Mouse (Mus musculus) hindbrain, embryonic 10.5 days (tissue): ENCODE measurements around the gene Deaf1. TPM values are rescaled to one million over a fixed set of nuclear protein-coding genes. Genes with fewer than 3 reads are reported as not detected.

Source experiments
- DNase-seq: peaks from one replicate; pipeline ENCODE4 v3.0.0-alpha.2; 2017; ENCODE audit warnings: low spot score
- H3K27ac ChIP-seq: fragments of 300-500 bp; sonication (generic); 2 replicates; pipeline ENCODE4 v1.5.1; 2016; ENCODE audit warnings: mild to moderate bottlenecking, moderate library complexity
- H3K27me3 ChIP-seq: fragments of 300-500 bp; sonication (generic); 2 replicates; pipeline ENCODE4 v1.6.1; 2016; ENCODE audit warnings: mild to moderate bottlenecking; ENCODE audit not compliant: poor library complexity, insufficient read depth, severe bottlenecking
- H3K36me3 ChIP-seq: fragments of 300-500 bp; sonication (generic); 2 replicates; pipeline ENCODE4 v1.6.1; 2016; ENCODE audit warnings: mild to moderate bottlenecking, moderate library complexity
- H3K4me1 ChIP-seq: fragments of 300-500 bp; sonication (generic); replicated peaks from 2 replicates; pipeline ENCODE4 v1.6.1; 2016; ENCODE audit warnings: mild to moderate bottlenecking
- H3K4me3 ChIP-seq: fragments of 300-500 bp; sonication (generic); 2 replicates; pipeline ENCODE4 v1.5.1; 2016; ENCODE audit warnings: mild to moderate bottlenecking, moderate library complexity
- H3K9me3 ChIP-seq: fragments of 300-500 bp; sonication (generic); 2 replicates; pipeline ENCODE4 v1.6.1; 2016; ENCODE audit warnings: mild to moderate bottlenecking, moderate library complexity
- WGBS: fragments of 180-500 bp; shearing (Covaris S2); methylation state at CpG from one replicate; pipeline ENCODE4 v1.1.7; 2016; 5-methylcytosine and 5-hydroxymethylcytosine counted together
- polyA plus RNA-seq: library from polyadenylated mRNA; unstranded; fragments of >200 nt; fragmentation: Nextera tagmentation; extraction: Ambion mirVana; gene quantifications from 2 replicates; pipeline ENCODE4 v1.2.1, GENCODE M21; 2016

Deaf1 gene
- polyA plus RNA-seq, 1 experiment from 2014 or later: 71.6 TPM

DNA sequence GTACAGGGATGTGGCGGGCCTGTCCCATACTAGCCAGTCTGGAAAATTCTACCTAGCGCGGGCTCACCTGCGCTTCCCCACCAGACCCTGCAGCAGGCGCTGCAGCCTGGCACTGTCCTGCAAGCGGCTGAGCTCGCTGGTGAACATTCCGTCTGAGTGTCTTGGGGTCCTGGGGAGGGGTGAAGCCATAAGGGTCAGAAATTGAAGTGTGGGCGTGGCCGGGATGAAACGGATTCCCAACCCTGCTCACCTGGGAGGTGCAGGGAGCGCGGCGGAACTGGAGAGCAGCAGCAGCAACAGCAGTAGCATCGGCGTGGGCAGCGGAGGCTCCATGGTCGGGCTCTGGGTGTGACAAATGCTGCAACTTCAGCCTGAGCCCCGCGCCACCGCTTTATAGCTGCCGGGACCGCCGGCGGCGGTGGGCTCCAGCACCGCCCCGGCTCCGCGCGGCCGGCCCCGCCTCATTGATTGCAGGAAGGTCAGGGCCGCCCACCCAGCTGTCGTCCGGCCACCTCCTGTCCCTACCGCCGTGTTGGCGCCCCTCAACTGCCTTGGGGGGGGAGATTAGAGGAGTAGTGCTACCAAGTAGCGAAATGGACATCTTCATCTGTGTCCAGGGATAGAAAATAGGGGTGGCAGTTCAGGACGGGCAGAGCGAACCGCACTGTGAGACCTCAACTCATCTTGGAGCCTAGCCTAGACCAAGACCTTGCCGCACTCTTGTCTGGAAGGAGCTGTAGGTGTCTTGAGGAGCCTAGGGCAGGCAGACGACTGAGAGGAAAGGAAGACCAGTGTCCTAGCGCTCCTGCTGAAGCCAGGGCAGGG is 48.5 kb downstream of the Deaf1 start, which contains the start of gene Sct:
Gene Sct, minus strand, starts transcription at position 368 of the 825 bp plus-strand sequence.
- H3K9me3 ChIP-seq: no peaks in the 10 kb centered on the region
- WGBS: 2% methylated on average over 46 of the region's 46 CpGs
- DNase-seq: peak; percentile 66
- H3K27ac ChIP-seq: peak within 1 kb of the TSS; percentile 77
- no peaks in the 10 kb centered on the region for H3K36me3 ChIP-seq
- peaks cover 47% of the 10 kb centered on the region for H3K27me3 ChIP-seq
- H3K4me3 ChIP-seq: peak within 1 kb of the TSS; percentile 57
- peaks cover 43% of the 10 kb centered on the region for H3K4me1 ChIP-seq

DNA sequence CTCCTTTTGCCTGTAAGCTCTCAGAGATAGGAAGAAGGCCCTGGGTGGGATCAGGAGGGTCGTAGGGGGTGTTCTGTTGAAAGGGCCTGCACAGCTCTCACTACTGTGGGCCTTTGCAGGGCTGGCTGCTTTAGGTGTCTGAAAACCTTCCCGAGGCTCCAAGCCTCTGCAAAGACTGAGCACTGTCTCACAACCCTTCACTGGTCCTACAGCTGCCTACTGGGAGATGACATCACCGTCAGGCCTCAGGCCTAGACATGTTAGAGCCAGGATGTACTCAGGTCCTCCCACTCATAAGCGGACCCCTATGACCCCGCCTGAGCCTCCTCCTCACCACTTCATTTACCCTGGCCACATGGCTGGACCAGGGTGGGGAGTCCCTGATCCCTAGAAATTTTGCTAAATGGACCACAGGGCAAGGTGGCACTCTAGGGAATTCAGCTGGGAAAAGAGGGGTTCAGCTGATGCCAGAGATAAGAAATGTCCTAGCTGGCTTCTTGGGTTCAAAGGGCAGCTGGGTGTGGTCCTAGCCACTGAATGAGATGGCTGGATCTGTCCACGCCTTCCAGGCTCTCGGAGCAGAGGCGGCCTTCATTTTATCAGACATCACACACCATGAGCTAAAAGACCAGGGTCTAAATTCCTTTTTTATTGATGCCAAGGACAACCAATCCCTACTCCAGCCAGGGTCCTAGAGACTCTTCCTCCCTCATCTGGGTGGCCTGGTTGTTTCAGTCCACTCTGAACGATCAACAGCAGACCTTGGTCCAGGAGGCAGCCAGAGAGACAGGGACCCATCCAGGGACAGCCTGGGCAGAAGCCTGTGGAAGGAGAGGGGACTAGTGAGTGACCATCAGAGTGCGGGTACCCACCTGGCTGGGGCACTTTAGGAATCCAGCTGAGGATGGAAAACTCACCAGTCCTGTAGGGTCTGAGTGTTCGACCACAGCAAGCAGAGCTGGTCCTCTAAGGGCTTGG is 49.5 kb downstream of the Deaf1 start:
- H3K27ac ChIP-seq: peak overlapping the region; percentile 77; the same call in 1 of the 2 replicates
- peaks cover 43% of the 10 kb centered on the region for H3K4me1 ChIP-seq
- peaks cover 47% of the 10 kb centered on the region for H3K27me3 ChIP-seq
- 77% methylated on average over 11 of the region's 11 CpGs for WGBS
- peak overlapping the region; percentile 57 for H3K4me3 ChIP-seq
- H3K9me3 ChIP-seq: no peaks in the 10 kb centered on the region
- H3K36me3 ChIP-seq: no peaks in the 10 kb centered on the region
- DNase-seq: no peak

DNA sequence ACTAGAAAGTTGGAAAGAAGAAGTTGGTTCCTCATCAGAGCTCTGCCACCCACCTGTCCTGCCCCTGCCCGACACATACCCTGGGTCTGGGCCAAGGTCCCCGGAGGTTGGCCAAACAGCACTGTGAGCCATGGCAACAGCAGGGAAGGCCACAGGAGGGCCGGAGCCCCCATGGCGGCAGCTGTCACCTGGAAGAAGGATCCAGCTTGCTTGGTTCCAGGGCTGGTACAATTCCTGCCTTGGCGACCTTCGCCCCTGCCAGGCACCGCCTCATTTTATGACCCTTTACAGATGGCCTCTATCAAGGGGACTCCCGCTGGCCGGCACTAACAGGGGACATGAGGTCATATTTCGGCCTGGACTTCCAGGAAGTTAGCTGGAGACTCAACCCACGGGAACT is 50.9 kb downstream of the Deaf1 start, which contains the start of gene Cdhr5:
Gene Cdhr5, minus strand, starts transcription at position 241 of the 400 bp plus-strand sequence.
- Histone ChIP-seq H3K9me3 (no peaks in the 10 kb centered on the region), H3K4me1 (peaks cover 41% of the 10 kb centered on the region), H3K4me3 (no peak within 1 kb of the TSS), H3K27me3 (peaks cover 42% of the 10 kb centered on the region), H3K36me3 (no peaks in the 10 kb centered on the region), H3K27ac (0 out of 2 replicates have a peak within 1 kb of the TSS, but pooled peaks have one; percentile 14)
- DNase-seq: no peak
- 75% methylated on average over 11 of the region's 11 CpGs for WGBS

DNA sequence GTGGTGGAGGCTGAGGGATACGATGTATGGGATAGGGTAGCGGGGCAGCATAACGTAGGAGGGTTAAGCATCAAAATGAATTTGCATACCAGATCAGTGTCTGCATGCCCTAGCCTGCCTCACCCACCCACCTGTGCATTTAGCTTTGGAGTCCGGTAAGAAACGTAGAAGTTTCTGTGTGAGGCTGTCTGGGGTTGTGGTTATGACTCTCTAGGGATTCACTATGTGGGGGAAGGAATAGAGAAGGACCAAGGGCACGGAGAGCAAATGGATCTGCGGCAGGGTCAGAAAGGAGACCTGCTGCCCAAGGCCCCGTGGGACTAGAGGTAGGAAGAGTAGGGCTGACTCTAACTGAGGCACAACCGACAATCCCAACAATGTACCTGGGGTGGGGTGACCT is 52.1 kb downstream of the Deaf1 start:
- peaks cover 30% of the 10 kb centered on the region for H3K27me3 ChIP-seq
- WGBS: 82% methylated on average over 9 of the region's 9 CpGs
- H3K36me3 ChIP-seq: no peaks in the 10 kb centered on the region
- no peak overlapping the region for H3K4me3 ChIP-seq
- H3K4me1 ChIP-seq: peaks cover 34% of the 10 kb centered on the region
- DNase-seq: no peak
- no peaks in the 10 kb centered on the region for H3K9me3 ChIP-seq
- H3K27ac ChIP-seq: no peak overlapping the region

DNA sequence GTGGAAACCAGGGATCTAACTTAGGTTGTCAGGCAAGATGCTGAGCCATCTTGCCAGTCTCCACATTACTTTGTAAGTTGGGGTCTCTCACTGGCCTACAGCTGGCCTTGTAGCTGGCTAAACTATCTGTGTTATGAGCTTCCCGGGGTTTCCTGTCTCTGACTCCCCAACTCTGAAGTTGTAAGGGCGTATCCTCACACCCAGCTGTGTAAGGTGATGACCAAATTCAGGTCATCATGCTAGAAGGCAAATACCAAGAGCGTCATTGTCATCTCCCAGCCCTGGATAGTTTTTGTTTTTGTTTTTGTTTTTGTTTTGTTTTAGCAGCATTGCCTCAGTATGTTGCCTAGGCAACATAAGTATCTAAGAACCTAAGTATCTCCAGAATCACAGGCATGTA is 56.9 kb downstream of the Deaf1 start:
- H3K9me3 ChIP-seq: no peaks in the 10 kb centered on the region
- no peak overlapping the region for H3K27ac ChIP-seq
- no peaks in the 10 kb centered on the region; the same call in 1 of the 2 replicates for H3K27me3 ChIP-seq
- 78% methylated on average over 3 of the region's 3 CpGs for WGBS
- H3K4me1 ChIP-seq: peaks cover 12% of the 10 kb centered on the region
- H3K36me3 ChIP-seq: no peaks in the 10 kb centered on the region
- no peak overlapping the region for H3K4me3 ChIP-seq
- DNase-seq: no peak

DNA sequence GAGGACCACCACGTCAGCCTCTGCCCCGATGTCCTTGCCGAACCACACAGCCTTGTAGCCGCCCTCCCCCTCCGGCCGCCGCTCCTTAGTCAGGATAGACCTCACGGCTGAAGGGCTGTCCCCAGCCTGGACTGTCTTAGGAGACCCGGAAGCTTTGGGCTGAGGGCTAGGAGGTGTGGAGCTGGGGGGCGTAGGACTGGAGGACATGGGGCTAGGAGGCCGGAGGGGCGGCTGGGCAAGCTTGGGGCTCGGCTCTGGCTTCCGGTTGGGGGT is 58.3 kb downstream of the Deaf1 start:
- H3K9me3 ChIP-seq: no peaks in the 10 kb centered on the region
- H3K36me3 ChIP-seq: peaks cover 7% of the 10 kb centered on the region
- H3K4me1 ChIP-seq: peaks cover 20% of the 10 kb centered on the region
- H3K27me3 ChIP-seq: no peaks in the 10 kb centered on the region; the same call in 1 of the 2 replicates
- 84% methylated on average over 14 of the region's 14 CpGs for WGBS
- no peak for DNase-seq
- no peak overlapping the region for H3K4me3 ChIP-seq
- H3K27ac ChIP-seq: no peak overlapping the region

DNA sequence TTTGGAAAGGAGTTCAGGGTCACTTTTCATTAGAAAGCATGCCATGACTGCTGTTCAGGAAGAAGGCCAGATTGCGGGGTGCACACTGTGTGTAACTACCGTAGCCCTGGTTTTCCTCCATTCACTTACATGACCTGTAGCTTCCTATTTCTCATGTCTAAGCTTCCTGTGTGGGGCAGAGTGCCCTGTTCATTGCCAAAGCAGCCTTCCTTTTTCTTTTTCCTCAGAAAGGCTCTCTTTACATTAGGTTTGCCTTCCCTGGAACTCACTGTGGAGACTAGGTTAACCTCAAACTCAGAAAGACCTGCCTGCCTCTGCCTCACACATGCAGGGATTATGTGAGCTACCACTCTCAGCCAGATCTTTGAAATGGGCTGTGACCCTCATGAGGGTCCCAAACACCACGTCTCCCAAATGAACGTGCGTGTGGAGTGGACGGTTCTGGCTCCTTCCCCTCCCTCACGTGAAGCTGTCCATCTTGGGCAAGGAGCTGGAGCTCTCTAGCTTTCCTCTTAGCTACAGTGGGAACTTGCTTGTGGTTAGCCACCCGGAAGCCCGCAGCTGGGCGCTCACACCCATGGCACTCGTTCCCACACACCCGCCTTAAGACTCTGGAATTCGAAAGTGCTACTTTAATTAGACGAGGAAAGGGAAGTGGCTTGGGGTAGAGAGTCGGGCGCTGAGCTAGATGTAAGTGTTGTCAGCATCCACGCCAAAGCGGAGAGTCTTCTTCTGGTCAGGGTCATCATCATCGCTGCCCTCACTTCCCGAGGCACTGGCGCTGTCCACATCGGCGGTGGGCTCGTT is 58.8 kb downstream of the Deaf1 start:
- peaks cover 20% of the 10 kb centered on the region for H3K4me1 ChIP-seq

DNA sequence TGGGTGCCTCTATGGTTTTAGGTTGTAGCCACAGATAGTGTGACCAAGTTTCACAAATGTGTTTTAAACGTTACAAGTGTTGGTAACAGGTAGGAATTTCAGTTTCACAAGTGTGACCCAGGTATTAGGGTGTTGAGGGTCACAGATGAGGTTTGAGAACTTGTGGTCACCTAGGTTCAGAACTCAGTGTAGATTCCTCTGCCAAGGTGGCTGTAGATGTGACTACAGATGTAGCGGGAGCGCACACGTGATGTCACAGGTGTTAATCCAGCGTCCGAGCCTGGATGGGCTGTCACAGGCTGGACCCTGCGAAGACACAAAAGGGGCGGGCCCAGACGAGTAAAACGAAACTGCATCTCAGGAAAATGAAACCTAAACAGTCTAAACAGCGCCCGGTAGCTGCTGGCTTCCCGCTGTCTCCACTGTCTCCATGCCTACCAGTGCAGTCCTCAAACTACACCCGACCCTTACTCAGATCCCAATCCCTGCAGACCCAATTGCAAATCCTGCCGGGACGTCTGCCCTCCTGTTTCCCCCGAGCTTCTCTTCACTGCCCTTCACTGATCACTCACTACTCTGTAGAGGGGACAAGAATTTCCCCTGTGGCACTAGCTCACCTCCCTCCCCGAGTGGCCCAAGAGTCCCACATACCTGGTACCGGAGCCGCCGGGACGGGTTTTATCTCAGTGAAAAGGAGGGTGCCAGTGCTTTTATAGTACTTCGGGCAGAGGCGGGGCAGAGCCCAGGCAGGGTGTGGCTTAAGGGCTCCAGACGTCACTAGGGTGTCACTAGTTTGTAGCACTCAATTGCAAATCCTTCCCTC is 61.5 kb downstream of the Deaf1 start, which contains the start of gene Irf7:
Gene Irf7, minus strand, starts transcription at position 743 of the 823 bp plus-strand sequence.
- 15% methylated on average over 25 of the region's 25 CpGs for WGBS
- DNase-seq: peak; percentile 17
- Histone ChIP-seq H3K4me3 (peak within 1 kb of the TSS; percentile 45), H3K9me3 (no peaks in the 10 kb centered on the region), H3K27me3 (no peaks in the 10 kb centered on the region), H3K27ac (no peak within 1 kb of the TSS), H3K4me1 (peaks cover 18% of the 10 kb centered on the region), H3K36me3 (peaks cover 40% of the 10 kb centered on the region)

More for the DNA sequence above, 58.8 kb downstream of the Deaf1 start:
- Histone ChIP-seq H3K9me3 (no peaks in the 10 kb centered on the region), H3K27me3 (no peaks in the 10 kb centered on the region), H3K36me3 (peaks cover 12% of the 10 kb centered on the region), H3K4me3 (no peak overlapping the region), H3K27ac (no peak overlapping the region)
- 82% methylated on average over 24 of the region's 24 CpGs for WGBS
- no peak for DNase-seq

DNA sequence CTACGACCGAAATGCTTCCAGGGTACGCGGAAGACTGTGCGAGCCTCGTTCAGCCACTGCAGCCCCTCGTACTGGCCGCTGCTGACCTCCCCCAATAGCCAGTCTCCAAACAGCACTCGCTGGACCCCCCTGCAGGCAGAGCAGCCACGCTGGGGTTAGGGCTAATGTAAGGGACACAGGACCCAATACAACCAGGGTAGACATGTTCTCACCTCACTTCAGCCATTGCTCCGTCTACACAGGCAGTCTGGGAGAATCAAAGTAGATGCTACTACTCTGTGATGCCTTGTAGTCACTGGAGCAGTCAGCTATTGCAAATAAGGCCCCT is 62.1 kb downstream of the Deaf1 start:
- WGBS: 40% methylated on average over 11 of the region's 11 CpGs
- H3K27me3 ChIP-seq: no peaks in the 10 kb centered on the region
- no peak overlapping the region for H3K27ac ChIP-seq
- peaks cover 45% of the 10 kb centered on the region for H3K36me3 ChIP-seq
- H3K4me3 ChIP-seq: peak overlapping the region; percentile 16; the same call in 1 of the 2 replicates
- DNase-seq: peak; percentile 12
- peaks cover 18% of the 10 kb centered on the region for H3K4me1 ChIP-seq
- H3K9me3 ChIP-seq: no peaks in the 10 kb centered on the region

DNA sequence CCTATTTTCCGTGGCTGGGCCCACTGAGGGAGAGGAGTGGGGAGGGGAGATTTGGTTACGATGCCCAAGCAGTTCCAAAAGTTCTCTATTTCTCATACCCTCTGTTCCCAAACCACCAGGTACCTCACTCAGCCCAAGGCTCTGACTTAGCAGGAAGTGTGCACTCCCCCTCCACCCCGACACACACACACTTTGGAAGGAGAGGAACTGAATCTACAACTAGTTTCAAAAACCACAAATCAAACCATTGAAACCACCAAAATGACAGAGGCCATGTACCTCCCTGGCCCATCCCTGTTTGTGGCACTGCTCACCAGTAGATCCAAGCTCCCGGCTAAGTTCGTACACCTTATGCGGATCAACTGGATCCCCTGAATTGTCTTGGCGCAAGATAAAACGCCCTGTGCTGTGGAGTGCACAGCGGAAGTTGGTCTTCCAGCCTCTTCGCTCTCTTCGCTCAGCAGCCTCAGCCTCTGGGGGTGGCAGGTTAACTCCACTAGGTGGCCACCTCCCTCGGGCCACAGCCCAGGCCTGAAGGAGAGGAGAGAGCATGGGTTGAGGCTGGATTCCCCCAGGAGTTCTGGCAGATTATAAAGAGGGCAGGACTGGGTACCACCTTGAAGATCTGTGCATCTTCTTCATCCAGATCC is 62.6 kb downstream of the Deaf1 start:
- Histone ChIP-seq H3K36me3 (peaks cover 50% of the 10 kb centered on the region), H3K27ac (no peak overlapping the region), H3K4me3 (peak overlapping the region; percentile 16; the same call in 1 of the 2 replicates), H3K27me3 (no peaks in the 10 kb centered on the region), H3K4me1 (peaks cover 18% of the 10 kb centered on the region), H3K9me3 (no peaks in the 10 kb centered on the region)
- WGBS: 44% methylated on average over 12 of the region's 12 CpGs
- DNase-seq: peak; percentile 33

DNA sequence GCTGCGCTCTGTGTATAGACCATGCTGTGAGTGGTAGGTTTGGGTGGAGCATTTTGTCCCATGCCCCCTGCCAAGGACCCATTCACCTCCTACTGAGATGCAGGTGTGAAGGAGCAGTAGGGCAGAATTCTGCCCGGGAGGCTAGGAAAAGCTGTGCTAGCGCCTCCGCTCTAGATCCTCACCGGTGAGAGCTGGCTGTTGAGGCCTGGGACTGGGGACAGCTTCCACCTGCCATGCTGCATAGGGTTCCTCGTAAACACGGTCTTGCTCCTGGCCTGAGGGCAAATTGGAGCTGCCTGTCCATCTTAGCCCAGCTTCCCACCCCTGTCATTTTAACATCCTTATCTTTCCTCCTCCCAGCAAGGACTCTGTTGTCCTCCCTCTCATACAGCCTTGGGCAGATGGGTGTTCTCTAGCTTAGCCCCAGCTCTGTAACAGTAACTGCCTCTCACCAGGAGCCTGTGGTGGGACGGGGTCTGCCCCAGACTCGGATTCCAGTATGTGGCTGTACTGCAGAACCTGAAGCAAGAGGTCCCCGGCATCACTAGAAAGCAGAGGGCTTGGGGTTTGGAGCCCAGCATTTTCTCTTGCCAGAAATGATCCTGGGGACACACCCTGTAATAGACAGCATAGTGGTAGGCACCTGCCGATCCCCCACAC is 63.3 kb downstream of the Deaf1 start:
- Histone ChIP-seq H3K36me3 (peaks cover 57% of the 10 kb centered on the region), H3K4me3 (no peak overlapping the region), H3K9me3 (no peaks in the 10 kb centered on the region), H3K27me3 (no peaks in the 10 kb centered on the region), H3K4me1 (peaks cover 18% of the 10 kb centered on the region), H3K27ac (no peak overlapping the region)
- WGBS: 76% methylated on average over 11 of the region's 11 CpGs
- DNase-seq: no peak
